Mouse (Mus musculus) gastrocnemius, postnatal 36 days (tissue): ENCODE data around the gene Slc10a7. TPM values are rescaled to one million over a fixed set of nuclear protein-coding genes. Genes with fewer than 3 reads are reported as not detected.
"Not testable (repeated sequence)": the region's sequence is repeated elsewhere in the genome, so short reads cannot be mapped to it uniquely, and the experiment has no call there.

ENCODE experiments used
- DNase-seq, 2 experiments: peaks; one replicate each; pipeline ENCODE4 v3.0.0; 2022
- intact Hi-C: fragments of 180-260 bp; cut with DNase I; formaldehyde crosslinking; loops from one replicate; pipeline ENCODE4 v1.15.1; 2025
- total RNA-seq, 2 experiments: library from RNA; stranded (reverse); gene quantifications; 2 replicates each; pipeline ENCODE4 v1.2.3; 2021

Gene Slc10a7
- total RNA-seq, 2 experiments from 2014 or later: 3.3 to 4.5 TPM

GRCm38 (mm10) chr8:78658172-78658571, 149.0 kb downstream of the Slc10a7 start:
- no peak for DNase-seq

GRCm38 (mm10) chr8:78659617-78660187, 150.6 kb downstream of the Slc10a7 start:
- intact Hi-C loops: loop anchor here (5.0 kb wide), 2 partner anchors 78 to 167 kb away; no protein-coding TSS in a partner anchor
- DNase-seq: no peak

More at GRCm38 (mm10) chr8:78658172-78658571, 149.0 kb downstream of the Slc10a7 start:
- intact Hi-C loops: loop anchor here (5.0 kb wide), 1 partner anchor 166 kb away; no protein-coding TSS in a partner anchor

- DNase-seq: no peak
- intact Hi-C loops: loop anchor here (5.0 kb wide), 1 partner anchor 73 kb away; no protein-coding TSS in a partner anchor
Measured at GRCm38 (mm10) chr8:78664306-78664940, 155.3 kb downstream of the Slc10a7 start.

GRCm38 (mm10) chr8:78667399-78667798, 158.3 kb downstream of the Slc10a7 start:
- DNase-seq: no peak
- intact Hi-C loops: no loop called here

- DNase-seq: no peak
- intact Hi-C loops: no loop called here
Measured at GRCm38 (mm10) chr8:78668206-78668605, 159.1 kb downstream of the Slc10a7 start.

GRCm38 (mm10) chr8:78670241-78670640, 161.1 kb downstream of the Slc10a7 start:
- DNase-seq: no peak
- intact Hi-C loops: no loop called here

- no peak for DNase-seq
- intact Hi-C loops: no loop called here
Measured at GRCm38 (mm10) chr8:78678541-78679219, 169.5 kb downstream of the Slc10a7 start.

GRCm38 (mm10) chr8:78690795-78691194, 181.6 kb downstream of the Slc10a7 start:
- intact Hi-C loops: no loop called here
- DNase-seq: no peak

- no peak for DNase-seq
- intact Hi-C loops: no loop called here
Measured at GRCm38 (mm10) chr8:78698331-78698741, 189.2 kb downstream of the Slc10a7 start.

- DNase-seq: no peak
- intact Hi-C loops: no loop called here
Measured at GRCm38 (mm10) chr8:78703068-78703820, 194.1 kb downstream of the Slc10a7 start.

- DNase-seq: no peak
- intact Hi-C loops: no loop called here
Measured at GRCm38 (mm10) chr8:78705980-78706379, 196.8 kb downstream of the Slc10a7 start.

GRCm38 (mm10) chr8:78709948-78710644, 200.9 kb downstream of the Slc10a7 start:
- DNase-seq: no peak
- intact Hi-C loops: no loop called here

- intact Hi-C loops: no loop called here
- DNase-seq: no peak
Measured at GRCm38 (mm10) chr8:78710961-78711360, 201.8 kb downstream of the Slc10a7 start.

GRCm38 (mm10) chr8:78714880-78715279, 205.7 kb downstream of the Slc10a7 start:
- no peak for DNase-seq

GRCm38 (mm10) chr8:78716546-78716945, 207.4 kb downstream of the Slc10a7 start:
- no peak for DNase-seq
- intact Hi-C loops: no loop called here

More at GRCm38 (mm10) chr8:78714880-78715279, 205.7 kb downstream of the Slc10a7 start:
- intact Hi-C loops: no loop called here

GRCm38 (mm10) chr8:78717191-78717590, 208.0 kb downstream of the Slc10a7 start:
- DNase-seq, intact Hi-C loops: not testable (repeated sequence)

- intact Hi-C loops: no loop called here
- DNase-seq: no peak
Measured at GRCm38 (mm10) chr8:78719279-78720040, 210.3 kb downstream of the Slc10a7 start.

- intact Hi-C loops: no loop called here
- DNase-seq: no peak
Measured at GRCm38 (mm10) chr8:78720041-78720414, 210.9 kb downstream of the Slc10a7 start.

- DNase-seq: no peak
- intact Hi-C loops: no loop called here
Measured at GRCm38 (mm10) chr8:78721576-78721975, 212.4 kb downstream of the Slc10a7 start.
